Mouse (Mus musculus) cerebellum, postnatal 4 days (tissue): ENCODE data around the gene Apol9a.
"Not testable (repeated sequence)": the region's sequence is repeated elsewhere in the genome, so short reads cannot be mapped to it uniquely, and the experiment has no call there.

ENCODE experiments used
- DNase-seq, 2 experiments: peaks; one replicate each; pipeline ENCODE4 v3.0.0; 2022; ENCODE audit warnings: low spot score in 2 of 2, mixed read lengths in 1 of 2

Apol9a gene

DNA sequence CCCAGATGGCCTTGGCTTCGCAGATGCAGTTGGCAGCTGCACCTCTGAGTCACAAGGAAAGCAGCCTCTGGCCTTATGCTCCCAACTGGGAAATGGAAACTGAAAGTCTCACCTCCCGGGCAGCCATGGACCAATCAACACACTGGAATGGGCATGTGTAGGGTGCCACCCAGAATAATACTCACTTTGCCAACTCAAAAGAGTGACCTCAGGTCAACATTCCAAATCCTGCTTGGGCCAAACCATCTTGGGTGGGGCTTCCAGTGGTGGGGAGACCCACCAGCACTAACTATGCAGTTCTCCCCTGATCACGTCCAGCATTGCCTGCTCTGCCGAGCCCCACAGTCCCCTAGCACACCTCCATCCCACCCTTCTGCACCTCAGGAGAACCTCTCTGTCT is at the start of gene Apol9a:
TSS of gene Apol9a (minus strand) at position 101 of the 400 bp plus-strand sequence.
- not testable (repeated sequence) for DNase-seq

DNA sequence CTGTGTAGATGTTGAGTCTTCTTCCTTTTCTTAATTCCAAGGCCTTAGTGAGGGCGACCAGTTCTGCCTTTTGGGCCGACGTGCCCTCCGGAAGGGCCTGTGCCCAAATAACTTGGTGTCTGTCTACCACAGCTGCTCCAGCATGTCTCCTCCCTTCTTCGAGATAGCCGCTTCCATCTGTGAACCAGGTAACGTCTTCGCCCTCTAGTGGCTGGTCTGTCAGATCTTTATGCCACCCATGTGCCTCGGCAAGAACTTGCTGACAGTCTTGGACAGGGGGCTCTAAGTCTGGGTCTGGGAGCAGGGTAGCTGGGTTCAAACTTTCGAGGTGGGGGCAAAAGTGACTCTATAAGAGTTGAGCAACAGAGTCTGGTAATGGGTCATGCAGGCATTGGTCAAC is 39.0 kb upstream of the Apol9a start:
- DNase-seq: not testable (repeated sequence)

DNA sequence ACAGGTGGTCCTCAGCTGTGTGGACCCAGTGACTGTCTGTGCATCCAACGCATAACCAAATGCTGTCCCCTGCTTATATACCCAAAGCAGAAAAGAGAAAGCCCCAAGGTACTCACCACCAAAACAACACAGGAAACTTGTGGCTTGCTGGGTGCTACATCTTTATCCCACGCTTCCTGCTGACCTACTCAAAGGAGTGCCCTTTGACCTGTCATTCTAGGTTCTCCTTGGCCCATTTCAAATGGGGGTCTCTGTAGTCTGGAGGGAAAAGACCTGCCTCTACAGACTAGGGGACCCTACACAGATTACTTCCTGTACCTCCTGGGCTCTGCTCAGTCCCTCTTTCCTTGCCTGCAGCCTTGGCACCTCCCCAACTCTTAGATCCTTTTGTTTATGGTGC is 36.5 kb upstream of the Apol9a start, which contains the start of gene Apol7b:
TSS of gene Apol7b (minus strand) at position 101 of the 400 bp plus-strand sequence.
- not testable (repeated sequence) for DNase-seq

DNA sequence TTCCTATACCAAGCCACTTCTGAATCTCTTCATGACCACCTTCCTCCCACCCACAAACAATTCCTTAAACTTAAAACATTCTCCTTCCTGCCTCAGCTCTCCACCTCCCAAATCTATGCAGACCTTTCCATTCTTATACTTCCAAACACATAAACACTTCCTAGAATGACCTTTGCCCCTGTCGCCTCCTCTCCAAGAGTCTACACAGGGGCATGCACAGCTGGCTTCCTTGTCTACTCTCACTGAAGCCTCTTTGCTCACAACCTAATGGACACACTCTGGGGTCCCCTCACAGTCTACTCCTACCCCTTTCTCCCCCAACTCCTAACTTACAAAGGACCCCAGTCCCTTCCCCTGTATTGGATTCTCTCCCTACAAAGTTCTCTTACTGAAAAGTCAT is 34.7 kb upstream of the Apol9a start:
- DNase-seq: not testable (repeated sequence)

DNA sequence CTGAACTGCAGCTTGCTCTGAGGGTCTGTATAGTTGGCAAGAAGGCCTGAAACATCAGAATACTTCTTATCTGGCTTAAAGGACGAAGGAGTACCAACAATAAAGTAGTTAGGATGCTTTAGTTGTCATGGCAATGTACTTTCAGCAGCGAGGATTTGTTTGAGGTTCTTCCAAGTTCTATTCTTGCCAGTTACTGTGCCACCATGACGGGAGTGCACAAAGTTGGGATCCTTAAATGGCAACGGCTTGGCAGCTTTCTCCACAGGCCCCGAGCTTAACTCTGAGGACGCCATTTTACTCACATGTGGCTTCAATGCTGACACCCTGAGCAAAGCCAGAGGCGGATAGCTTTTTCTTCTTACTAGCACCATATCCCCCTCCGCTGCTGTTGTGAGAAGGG is 33.8 kb upstream of the Apol9a start:
- DNase-seq: not testable (repeated sequence)

DNA sequence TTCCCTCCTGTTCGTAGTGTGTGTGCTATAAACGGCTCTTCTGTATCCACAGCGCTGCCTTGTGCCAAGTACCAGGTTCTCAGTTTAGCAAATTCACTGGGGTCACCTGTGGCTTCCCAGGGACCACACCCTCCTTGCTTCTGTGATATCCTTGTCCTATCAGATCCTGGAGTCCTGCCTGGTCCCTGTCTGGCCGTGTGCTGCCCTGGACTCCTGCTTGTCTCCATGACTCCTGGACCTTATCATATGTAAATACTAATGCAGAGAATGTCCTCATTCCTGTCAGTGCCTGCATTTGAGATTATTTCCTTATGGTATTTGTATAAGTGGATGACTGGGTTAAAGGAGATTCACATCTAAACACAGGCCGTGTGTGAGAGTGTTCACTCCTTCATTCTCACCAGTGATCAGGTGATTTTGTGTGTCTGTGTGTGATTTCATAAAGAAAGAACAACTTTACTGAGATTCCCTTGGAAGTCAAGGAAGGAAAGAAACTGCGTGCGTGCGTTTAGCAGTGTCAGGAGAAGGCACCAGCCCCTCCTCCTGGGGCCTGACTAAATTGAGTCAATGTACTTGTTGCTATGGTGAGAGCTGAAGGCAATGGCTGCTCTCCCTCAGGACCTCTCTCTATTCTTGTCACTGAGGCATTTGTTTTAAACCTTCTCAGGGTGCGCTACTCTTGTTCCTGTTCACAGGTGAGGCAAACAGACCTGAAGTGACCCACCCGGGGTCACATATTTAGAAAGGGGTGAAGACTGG is 17.9 kb upstream of the Apol9a start:
- DNase-seq: not testable (repeated sequence)

DNA sequence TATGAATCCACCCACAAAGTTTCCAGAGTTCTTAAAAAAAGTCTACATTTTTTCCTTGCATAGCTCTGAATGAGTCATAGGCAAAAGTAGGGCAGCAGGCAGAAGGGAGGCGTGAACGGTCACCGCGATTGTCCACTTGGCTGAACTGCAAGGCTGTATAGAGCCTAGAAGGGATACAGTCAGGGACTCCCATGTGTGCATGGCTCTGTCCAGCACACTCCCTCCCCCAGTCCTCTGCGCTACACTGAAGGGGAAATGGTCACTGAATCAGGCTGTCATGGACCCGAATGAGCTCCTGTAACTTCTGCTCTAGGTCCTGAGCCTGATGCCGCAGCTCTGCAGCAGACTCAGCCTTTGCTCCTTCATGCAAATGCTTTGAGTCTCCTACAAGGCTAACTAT is 12.0 kb upstream of the Apol9a start:
- not testable (repeated sequence) for DNase-seq

DNA sequence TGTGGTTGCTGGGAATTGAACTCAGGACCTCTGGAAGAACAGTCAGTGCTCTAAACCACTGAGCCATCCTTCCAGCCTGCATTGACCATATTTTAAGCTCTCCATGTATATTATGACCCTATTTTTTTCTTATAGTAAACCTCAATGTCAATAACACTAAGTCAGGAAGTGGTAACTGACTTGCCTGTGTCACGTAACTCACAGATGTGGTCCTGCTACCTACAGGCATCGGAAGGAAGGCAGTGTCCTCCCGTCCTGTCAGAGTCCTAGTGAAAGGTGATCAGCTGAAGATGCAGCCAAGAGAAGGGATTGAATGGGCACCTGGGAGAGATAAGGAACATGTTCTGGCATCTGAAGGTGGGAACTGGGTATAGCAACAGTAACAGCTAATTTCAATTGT is 8.7 kb upstream of the Apol9a start:
- DNase-seq: not testable (repeated sequence)

DNA sequence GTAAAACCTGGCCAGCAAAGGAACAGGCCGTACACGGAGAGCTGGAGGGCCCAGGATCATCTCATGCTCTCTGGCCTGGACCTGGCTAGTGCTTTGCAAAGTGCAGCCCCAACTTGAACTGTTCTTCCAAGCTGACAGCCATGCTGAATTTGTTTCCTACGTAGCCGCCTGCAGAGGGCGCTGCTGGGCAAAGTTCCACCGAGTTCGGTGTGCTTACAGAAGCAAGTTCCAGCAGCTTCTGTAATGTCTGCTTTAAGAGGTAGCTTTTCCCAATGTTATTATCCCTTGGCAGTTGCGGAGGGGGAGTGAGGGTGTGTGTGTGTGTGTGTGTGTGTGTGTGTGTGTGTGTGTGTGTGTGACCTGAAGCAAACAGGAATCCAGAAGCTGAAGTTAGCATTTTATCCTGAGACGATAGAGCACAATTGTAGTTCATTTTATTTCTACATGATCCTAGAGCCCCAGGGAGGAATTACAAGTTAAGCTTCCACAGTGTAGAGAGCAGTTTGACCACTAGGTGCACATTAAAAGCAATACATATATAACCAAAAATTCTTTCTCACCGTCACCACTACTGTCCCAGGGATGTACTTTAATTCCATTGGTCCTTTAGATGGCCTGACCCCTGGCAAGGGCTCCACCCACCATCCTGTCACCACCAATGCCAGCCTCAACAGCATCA is 5.9 kb upstream of the Apol9a start:
- DNase-seq: not testable (repeated sequence)

DNA sequence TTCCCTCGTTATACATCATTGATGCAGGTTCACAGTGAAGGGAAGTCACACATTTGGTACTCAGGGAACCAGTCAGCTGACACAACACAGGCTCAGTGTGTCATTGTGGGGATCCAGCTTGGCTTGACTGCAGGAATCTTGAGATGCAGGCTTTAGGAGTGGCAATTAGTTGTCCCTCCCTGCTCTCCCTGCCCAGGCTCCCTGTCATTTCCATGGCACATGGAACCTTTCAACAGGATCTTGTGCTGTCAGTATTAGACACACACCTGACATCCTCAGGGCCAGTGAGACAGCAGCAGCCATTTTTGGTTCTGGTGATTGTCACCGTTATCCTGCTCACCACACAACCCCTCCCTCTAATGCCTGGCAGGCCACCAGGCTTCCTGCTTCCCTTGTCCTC is 4.7 kb upstream of the Apol9a start:
- DNase-seq: not testable (repeated sequence)

DNA sequence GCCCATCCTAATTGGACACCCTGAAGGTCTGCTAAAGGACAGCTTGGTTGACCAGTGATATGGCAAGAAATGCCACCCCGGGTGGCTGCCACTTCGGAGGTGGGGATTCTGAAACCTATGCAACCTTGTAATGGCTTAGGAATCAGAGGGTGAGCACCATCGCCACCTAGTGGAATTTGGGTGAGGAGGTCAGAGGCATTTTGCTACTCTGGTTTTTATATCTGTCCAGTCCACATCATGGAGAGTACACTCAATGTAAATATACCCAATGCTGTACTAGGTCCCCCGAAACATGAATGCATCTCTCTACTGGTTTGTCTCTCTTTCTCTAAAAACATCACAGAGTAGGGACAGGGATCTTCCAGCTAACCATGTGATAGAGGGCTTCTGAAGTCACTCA is 1.8 kb upstream of the Apol9a start:
- not testable (repeated sequence) for DNase-seq

DNA sequence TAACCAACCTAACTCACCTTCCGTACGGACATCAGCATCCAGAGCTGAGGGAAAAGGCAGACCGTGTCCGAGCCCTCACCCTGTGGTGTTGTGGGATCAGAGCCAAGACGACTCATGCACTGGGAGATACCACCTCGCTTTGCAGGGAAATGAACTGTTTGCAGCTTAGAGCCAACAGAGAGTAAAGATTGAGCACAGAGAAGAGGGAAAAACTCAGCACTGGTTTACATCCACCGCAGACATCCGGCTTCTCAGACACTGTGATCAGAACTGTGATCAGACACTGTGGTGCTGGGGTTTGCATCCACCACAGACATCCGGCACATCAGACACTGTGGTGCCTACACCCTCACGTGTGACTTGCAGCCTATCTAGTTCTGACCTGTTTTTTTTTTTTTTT is 4.6 kb downstream of the Apol9a start:
- peak in 1 of 2 experiments; percentile 34 for DNase-seq

DNA sequence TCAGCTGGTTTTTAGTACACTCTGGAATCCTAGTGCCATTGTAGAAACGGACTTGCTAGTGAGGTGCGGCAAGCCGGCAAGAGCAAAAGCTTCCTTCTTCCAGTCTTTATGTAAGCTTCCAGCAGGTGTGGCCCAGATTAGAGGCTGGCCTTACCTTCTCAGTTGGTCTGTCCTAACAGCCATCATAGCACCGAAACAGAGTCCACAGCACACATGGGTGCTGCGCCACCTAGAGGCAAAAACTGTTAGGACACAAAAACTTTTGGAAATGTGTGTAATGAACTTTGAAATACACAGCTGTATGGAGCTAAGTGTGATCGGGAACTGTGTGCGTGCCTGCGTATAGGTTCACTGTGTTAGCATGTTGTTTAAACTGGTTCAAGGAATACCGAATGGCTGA is 11.9 kb downstream of the Apol9a start, which contains the start of gene Apol7a:
TSS of gene Apol7a (minus strand) at position 84 of the 400 bp plus-strand sequence.
- DNase-seq: not testable (repeated sequence)

DNA sequence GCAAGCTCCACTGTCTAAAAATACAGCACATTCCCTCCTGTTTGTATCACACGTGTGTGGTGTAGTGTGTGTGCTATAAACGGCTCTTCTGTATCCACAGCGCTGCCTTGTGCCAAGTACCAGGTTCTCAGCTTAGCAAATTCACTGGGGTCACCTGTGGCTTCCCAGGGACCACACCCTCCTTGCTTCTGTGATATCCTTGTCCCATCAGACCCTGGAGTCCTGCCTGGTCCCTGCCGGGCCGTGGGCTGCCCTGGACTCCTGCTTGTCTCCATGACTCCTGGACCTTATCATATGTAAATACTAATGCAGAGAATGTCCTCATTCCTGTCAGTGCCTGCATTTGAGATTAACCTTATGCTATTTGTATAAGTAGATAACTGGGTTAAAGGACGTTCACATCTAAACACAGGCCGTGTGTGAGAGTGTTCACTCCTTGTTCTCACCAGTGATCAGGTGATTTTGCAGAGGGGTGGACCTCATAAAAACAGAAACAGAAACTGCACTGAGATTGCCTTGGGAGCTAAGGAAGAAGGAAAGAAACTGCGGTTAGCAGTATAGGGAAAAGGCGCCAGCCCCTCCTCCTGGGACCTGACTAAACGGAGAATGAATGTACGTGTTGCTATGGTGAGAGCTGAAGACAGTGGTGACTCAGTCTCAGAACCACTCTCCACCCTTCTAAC is 13.3 kb downstream of the Apol9a start:
- DNase-seq: not testable (repeated sequence)

DNA sequence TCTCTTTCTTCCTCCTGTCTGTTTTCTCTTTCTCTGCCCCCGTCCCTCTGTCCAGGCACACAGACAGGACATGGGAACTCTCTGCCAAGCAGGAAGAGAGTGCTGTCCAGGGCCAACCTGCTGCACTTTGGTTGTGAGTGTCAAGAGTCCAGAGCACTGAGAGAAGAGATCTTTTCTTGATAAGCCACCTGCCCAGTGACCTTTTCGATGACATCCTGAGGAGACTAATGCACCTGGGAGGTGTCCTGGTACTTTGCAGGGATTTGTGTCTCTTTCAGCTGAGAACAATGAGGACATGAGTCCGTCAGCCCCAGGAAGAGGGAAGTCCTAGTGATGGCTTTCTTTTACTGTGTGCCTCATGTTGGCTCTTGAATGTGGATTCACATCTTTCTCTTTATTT is 17.1 kb downstream of the Apol9a start:
- not testable (repeated sequence) for DNase-seq

DNA sequence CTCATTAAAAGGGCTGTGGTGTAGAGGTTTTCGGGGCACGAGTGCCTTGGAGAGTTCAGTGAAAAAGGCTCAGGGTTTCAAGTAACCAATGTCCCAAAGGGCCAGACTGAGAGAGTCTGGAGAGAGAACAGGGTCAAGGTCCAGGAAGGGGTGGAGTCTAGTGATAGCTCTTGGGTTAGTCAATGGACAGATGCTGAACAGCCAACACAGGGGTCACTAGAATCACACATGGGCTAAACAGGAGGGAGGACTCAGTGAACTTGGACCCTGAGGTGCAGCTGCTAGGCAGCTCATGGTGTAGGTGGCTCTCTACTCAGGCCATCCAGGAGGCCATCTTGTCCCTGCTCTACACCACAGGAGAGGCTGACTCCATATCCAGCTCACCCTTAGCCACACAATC is 23.5 kb downstream of the Apol9a start:
- no peak for DNase-seq

DNA sequence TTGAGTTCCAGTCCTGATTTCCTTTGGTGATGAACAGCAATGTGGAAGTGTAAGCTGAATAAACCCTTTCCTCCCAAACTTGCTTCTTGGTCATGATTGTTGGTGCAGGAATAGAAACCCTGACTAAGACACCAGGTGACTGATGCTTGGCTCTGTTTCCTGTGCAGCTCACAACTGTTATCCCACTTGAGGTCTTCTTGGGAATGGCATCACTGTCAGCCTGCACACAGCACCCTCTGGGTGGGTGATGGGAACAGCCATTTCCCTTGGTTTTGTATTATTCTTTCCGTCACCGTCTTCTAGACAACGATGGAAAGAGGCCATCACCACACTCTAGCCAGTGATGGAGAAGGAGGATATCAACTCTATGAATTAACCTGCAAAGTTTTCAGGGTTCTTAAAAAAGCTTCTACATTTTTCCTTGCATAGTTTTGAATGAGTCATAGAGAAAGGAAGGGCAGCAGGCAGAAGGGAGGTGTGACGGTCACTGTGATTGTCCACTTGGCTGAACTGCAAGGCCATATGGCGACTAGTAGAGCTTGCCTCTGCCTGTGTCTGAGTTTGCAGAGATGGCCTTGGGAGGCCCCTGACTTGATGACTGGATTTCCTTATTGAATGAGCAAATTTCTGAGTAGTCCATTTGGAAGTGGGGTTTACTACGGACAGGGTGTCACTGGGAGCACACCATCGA is 26.4 kb downstream of the Apol9a start:
- no peak for DNase-seq

DNA sequence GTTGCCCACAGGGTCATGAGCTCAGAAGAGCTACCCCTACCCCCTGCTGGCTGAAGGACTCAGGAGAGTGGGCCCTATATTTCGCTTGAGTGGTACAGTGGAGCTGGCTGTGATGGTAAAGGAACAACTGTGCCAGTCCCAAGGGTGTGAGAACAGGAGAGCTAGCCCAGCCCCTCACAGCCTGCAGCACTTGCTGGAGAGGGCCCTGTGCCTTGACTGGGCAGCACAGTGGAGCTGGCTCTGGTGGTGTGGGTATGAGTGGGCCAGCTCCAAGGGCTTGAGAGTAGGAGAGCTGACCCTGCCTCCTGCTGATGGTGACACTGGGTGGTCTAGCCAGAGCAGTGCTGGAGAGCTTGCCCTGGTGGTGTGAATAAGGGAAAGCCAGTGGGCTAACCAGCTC is 28.1 kb downstream of the Apol9a start:
- DNase-seq: no peak

DNA sequence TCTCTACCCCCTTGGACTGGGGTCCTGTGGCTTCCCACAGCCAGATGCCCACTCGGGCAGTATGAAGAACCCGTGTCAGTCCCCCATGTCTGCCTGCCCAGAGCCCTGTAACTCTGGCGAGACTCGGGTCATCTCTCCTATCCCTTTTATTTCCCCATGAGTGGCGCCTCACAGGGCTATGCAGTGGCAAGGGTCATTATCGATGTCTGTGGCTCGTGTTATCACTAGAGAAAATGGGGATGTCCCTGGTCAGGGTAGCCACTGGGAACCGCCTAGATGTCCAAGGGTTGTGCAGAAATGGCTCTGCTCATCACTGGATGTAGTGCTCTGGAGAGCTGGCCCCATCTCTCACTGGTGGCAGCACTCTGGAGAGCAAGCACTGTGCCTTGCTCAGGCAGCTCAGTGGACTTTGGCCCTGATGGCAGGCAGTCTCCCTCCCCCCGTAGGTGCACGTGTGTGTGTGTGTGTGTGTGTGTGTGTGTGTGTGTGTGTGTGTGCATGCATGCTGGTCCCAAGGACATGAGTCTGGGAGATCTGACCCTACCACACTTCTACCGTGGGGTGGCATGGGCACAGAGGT is 28.6 kb downstream of the Apol9a start:
- no peak for DNase-seq

DNA sequence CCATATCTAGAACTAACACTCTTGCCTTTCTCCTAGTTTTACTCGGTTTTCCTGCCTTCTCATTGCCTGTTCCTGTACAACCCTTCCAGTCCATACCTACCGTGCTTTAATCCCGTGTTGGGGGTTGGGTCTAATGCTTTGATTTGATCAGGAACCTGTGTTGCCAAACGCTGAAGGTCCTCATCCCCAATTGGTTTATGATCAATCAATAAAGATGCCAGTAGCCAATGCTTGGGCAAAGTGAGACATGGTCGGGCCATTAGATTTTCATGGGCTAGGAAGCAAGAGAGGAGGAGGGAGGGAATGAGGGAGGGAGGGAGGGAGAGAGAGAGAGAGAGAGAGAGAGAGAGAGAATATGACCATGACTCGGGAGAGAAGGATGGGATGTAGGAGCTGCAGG is 29.5 kb downstream of the Apol9a start:
- DNase-seq: no peak

DNA sequence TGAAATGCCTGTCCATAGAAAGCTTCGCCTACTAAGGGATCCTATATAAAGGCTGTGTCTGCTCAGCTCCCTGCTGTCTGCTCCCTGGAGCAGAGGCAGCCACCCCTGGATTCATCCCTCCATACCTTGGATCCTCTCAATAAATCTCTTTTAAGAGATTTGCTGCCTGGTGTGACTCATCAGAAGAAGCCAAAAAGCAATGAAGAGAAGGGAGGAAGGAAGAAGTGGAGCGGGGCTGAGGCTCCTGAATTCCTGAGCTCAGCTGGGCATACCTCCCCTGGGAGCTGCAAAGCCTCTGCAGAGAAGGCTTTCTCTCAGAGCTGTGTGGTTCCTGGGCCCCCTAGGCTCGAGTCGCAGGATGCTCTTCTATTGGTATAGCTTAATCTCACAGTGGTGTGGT is 31.0 kb downstream of the Apol9a start:
- DNase-seq: no peak
